Comparison of ENCODE assay signal across 19 mouse cellular contexts in genomic region chr6:145709956-145710720, GRCm38 (mm10). TPM values are rescaled to one million over a fixed set of nuclear protein-coding genes. Genes with fewer than 3 reads are reported as not detected.
A peak's percentile ranks its signal among the peaks of the same experiment; 100 is the strongest.
DNase-seq lines count a peak whose midpoint lies in the region; ATAC-seq and TF ChIP-seq lines count a peak whose summit lies in the region.
"Had no signal": no experiment of that assay in that cellular context is flagged by ENCODE, and none has a peak within 500 bp of the region (broad histone marks: within the 10 kb centered on the region; RNA-seq: fewer than 3 reads in every experiment).

No protein-coding gene starts in this region.

- H3K4me2 ChIP-seq in kidney, embryonic 14.5 days (replicated peaks; ENCODE audit: low read depth, low read length) = no peak overlapping the region
- H3K4me2 ChIP-seq: heart, embryonic 13.5 days had no signal

- peak; percentile 93 for DNase-seq in kidney, adult 2 months
- peak; percentile 16 for DNase-seq in lung, postnatal 10 days
- no peak for DNase-seq in lung, adult 2 months
- DNase-seq in kidney, adult 9 months = peak; percentile 94
- peak; percentile 56 to 83 for DNase-seq in kidney, postnatal 36 days
- no peak for DNase-seq in adrenal gland, adult 8-10 months
- DNase-seq: adrenal gland, postnatal 25 days; cerebellum, adult 2 months; gastrocnemius, postnatal 36 days; heart, adult 11 months; heart, postnatal 36 days had no signal

- ATAC-seq in kidney, embryonic 14.5 days (ENCODE audit: low FRiP score, low TSS enrichment) = no peak
- ATAC-seq: activated CD4-positive, CD25-positive, alpha-beta regulatory T cell, adult 4 months; forebrain, embryonic 14.5 days; Patski had no signal

- H3K36me3 ChIP-seq in kidney, adult 2 months (ENCODE audit: control insufficient read depth, insufficient read depth, low read length) = no peaks in the 10 kb centered on the region
- H3K36me3 ChIP-seq in kidney, embryonic 14.5 days (ENCODE audit: control insufficient read depth, insufficient read depth, low read length) = no peaks in the 10 kb centered on the region
- H3K36me3 ChIP-seq: embryonic facial prominence, embryonic 10.5 days; forebrain, embryonic 10.5 days; heart, embryonic 13.5 days had no signal

- peak overlapping the region; percentile 79 for H3K27ac ChIP-seq in kidney, adult 2 months (ENCODE audit: insufficient read depth, low read depth, low read length)
- H3K27ac ChIP-seq in kidney, embryonic 14.5 days (ENCODE audit: low read depth, low read length) = no peak overlapping the region
- H3K27ac ChIP-seq: embryonic facial prominence, embryonic 10.5 days; forebrain, embryonic 10.5 days; heart, embryonic 13.5 days had no signal

- peaks cover 4% of the 10 kb centered on the region; the same call in 1 of the 2 replicates for H3K9me3 ChIP-seq in kidney, embryonic 14.5 days (ENCODE audit: control insufficient read depth, low read length)
- H3K9me3 ChIP-seq: embryonic facial prominence, embryonic 10.5 days; forebrain, embryonic 10.5 days; heart, embryonic 13.5 days had no signal

- peak overlapping the region; percentile 28 for H3K4me3 ChIP-seq in kidney, adult 2 months (ENCODE audit: insufficient read depth, low read depth, low read length)
- no peak overlapping the region for H3K4me3 ChIP-seq in kidney, embryonic 14.5 days (ENCODE audit: low read length)
- no peak overlapping the region for H3K4me3 ChIP-seq in lung, adult 2 months (replicated peaks; ENCODE audit: extremely low read depth, low read depth, low read length)
- H3K4me3 ChIP-seq: embryonic facial prominence, embryonic 10.5 days; forebrain, embryonic 10.5 days; heart, embryonic 13.5 days had no signal

- H3K9ac ChIP-seq in kidney, embryonic 14.5 days (ENCODE audit: low read depth, low read length) = no peak overlapping the region
- H3K9ac ChIP-seq: heart, embryonic 13.5 days had no signal

- TF ChIP-seq POLR2A in kidney, adult 2 months (IDR thresholded peaks at IDR 0.05; ENCODE audit: low read depth, low read length) = no peak
- TF ChIP-seq POLR2A in lung, adult 2 months (IDR thresholded peaks at IDR 0.05; ENCODE audit: borderline replicate concordance, extremely low read depth, low read depth, low read length) = no peak

- WGBS in kidney, adult 2 months = 53% methylated on average over 18 of the region's 18 CpGs
- WGBS in kidney, embryonic 14.5 days = 92% methylated on average over 18 of the region's 18 CpGs
- WGBS in lung, adult 2 months = 81% methylated on average over 18 of the region's 18 CpGs

- H3K4me1 ChIP-seq in kidney, adult 2 months (ENCODE audit: control insufficient read depth, insufficient read depth, low read length) = 0 out of 2 replicates have a peak, but pooled peaks cover 3% of the 10 kb centered on the region
- peaks cover 5% of the 10 kb centered on the region; the same call in 1 of the 2 replicates for H3K4me1 ChIP-seq in kidney, embryonic 14.5 days (ENCODE audit: control insufficient read depth, insufficient read depth, low read length)
- H3K4me1 ChIP-seq in lung, adult 2 months (ENCODE audit: control insufficient read depth, insufficient read depth, low read length) = no peaks in the 10 kb centered on the region

- no peak for TF ChIP-seq CTCF in kidney, adult 2 months (conservative IDR thresholded peaks at IDR 0.05; ENCODE audit: insufficient read depth, insufficient read length, low read depth, low read length)
- no peak for TF ChIP-seq CTCF in lung, adult 2 months (IDR thresholded peaks at IDR 0.05; ENCODE audit: insufficient read depth, low read length)

- H3K27me3 ChIP-seq in kidney, adult 2 months (replicated peaks; ENCODE audit: control insufficient read depth, insufficient read depth, low read length) = no peaks in the 10 kb centered on the region
- no peaks in the 10 kb centered on the region for H3K27me3 ChIP-seq in kidney, embryonic 14.5 days (ENCODE audit: control insufficient read depth, insufficient read depth, low read length)
- H3K27me3 ChIP-seq: CH12.LX; heart, embryonic 13.5 days; Patski had no signal

RNA-seq across cellular contexts. Expression of gene Rassf8, which starts 36.4 kb away (rescaled TPM):
- polyA plus RNA-seq in kidney, adult 2 months (2012; rRNA removed) = 26.8 and 33.9 TPM in 2 replicates
- 11.5 TPM in 2 replicates for polyA plus RNA-seq in kidney, embryonic 14.5 days (2014; fragmentation: Nextera tagmentation; extraction: Ambion mirVana)
- polyA plus RNA-seq in lung, adult 2 months (2012; rRNA removed) = 23.0 and 34.2 TPM in 2 replicates
- 10 to 100 TPM; 72.3 to 88.2 (median 80.0) TPM for total RNA-seq in adrenal gland, adult 8-10 months (2022)

Comparison
In these comparisons a context has a peak if more than half of its experiments do, and no peak if none do; other contexts are left out.
1. DNase-seq: peak in kidney, adult 2 months (single experiment), lung, postnatal 10 days (single experiment), kidney, adult 9 months (single experiment) and kidney, postnatal 36 days (2 of 2); none in lung, adult 2 months (single experiment) and adrenal gland, adult 8-10 months (single experiment).